Mouse (Mus musculus) kidney, embryonic 16.5 days (tissue): ENCODE measurements around the gene Otub2. TPM values are rescaled to one million over a fixed set of nuclear protein-coding genes. Genes with fewer than 3 reads are reported as not detected.

ENCODE experiments used
- ATAC-seq: fragments of 200-750 bp; cut with Nextera tagmentation; 2 replicates; pipeline ENCODE4 v1.8.0; 2017; ENCODE audit warnings: moderate TSS enrichment; ENCODE audit not compliant: low FRiP score, low TSS enrichment
- H3K27ac ChIP-seq: fragments of 300-500 bp; sonication (generic); 2 replicates; pipeline ENCODE4 v1.5.1; 2014; ENCODE audit warnings: low read length
- H3K27me3 ChIP-seq: fragments of 300-500 bp; sonication (generic); 2 replicates; pipeline ENCODE4 v1.6.1; 2014; ENCODE audit warnings: low read length, control low read depth, mixed read lengths; ENCODE audit not compliant: insufficient read depth
- H3K36me3 ChIP-seq: fragments of 300-500 bp; sonication (generic); 2 replicates; pipeline ENCODE4 v1.6.1; 2014; ENCODE audit warnings: low read length, control low read depth, mixed read lengths; ENCODE audit not compliant: insufficient read depth
- H3K4me1 ChIP-seq: fragments of 300-500 bp; sonication (generic); 2 replicates; pipeline ENCODE4 v1.6.1; 2014; ENCODE audit warnings: low read length, control low read depth, mixed read lengths; ENCODE audit not compliant: insufficient read depth
- H3K4me2 ChIP-seq: fragments of 300-500 bp; sonication (generic); replicated peaks from 2 replicates; pipeline ENCODE4 v1.6.1; 2014; ENCODE audit warnings: low read depth, low read length
- H3K4me3 ChIP-seq: fragments of 300-500 bp; sonication (generic); 2 replicates; pipeline ENCODE4 v1.5.1; 2014; ENCODE audit warnings: mild to moderate bottlenecking, low read length
- H3K9ac ChIP-seq: fragments of 300-500 bp; sonication (generic); replicated peaks from 2 replicates; pipeline ENCODE4 v1.6.1; 2014; ENCODE audit warnings: low read length
- H3K9me3 ChIP-seq: fragments of 300-500 bp; sonication (generic); 2 replicates; pipeline ENCODE4 v1.6.1; 2016; ENCODE audit warnings: low read length, control low read depth
- whole genome bisulfite sequencing: fragments of 180-500 bp; shearing (Covaris S2); extraction: QIAGEN DNeasy Blood & Tissue Kit; methylation state at CpG from one replicate; pipeline ENCODE4 v1.1.7; 2014; 5-methylcytosine and 5-hydroxymethylcytosine counted together
- polyA plus RNA-seq: library from polyadenylated mRNA; unstranded; fragments of >200 nt; fragmentation: Nextera tagmentation; extraction: Ambion mirVana; gene quantifications from 2 replicates; pipeline ENCODE4 v1.2.1, GENCODE M21; 2015

The Otub2 gene
- 7.7 and 8.1 TPM in 2 replicates for polyA plus RNA-seq

GRCm38 (mm10) chr12:103388505-103389347, at the start of gene Otub2:
Gene Otub2, plus strand, starts transcription at chr12:103388682.
- peak within 1 kb of the TSS; percentile 72 for H3K4me3 ChIP-seq
- no peaks in the 10 kb centered on the region for H3K9me3 ChIP-seq
- peak within 1 kb of the TSS; percentile 86 for H3K4me2 ChIP-seq
- H3K27me3 ChIP-seq: no peaks in the 10 kb centered on the region
- H3K36me3 ChIP-seq: no peaks in the 10 kb centered on the region
- H3K9ac ChIP-seq: peak within 1 kb of the TSS; percentile 85
- H3K4me1 ChIP-seq: peaks cover 5% of the 10 kb centered on the region
- peak; percentile 99 for ATAC-seq
- no peak within 1 kb of the TSS for H3K27ac ChIP-seq
- WGBS: under 1% methylated on average over 53 of the region's 58 CpGs

DNA sequence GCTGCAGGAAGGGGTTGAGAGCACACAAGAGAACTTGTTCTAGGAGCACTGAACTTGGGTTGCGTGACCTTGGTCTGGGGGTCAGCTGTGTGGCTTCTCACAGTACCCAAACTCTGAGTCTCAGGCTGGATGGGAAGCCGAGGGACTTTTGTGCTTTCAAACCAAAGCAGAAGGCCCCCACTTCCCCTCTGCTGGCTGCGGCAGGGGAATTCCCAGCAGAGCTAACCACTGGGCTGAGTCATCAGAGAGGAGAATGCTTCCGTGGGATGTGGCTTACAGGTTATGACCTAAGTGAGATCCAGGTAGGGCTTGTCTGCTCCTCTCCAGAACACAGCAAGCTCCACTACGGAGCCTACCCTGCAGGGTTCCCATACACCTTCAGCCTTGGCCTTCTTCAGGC, 47.3 kb upstream of the Otub2 start:
- ATAC-seq: no peak
- H3K27me3 ChIP-seq: no peaks in the 10 kb centered on the region
- no peak overlapping the region for H3K4me2 ChIP-seq
- H3K36me3 ChIP-seq: no peaks in the 10 kb centered on the region
- H3K9me3 ChIP-seq: no peaks in the 10 kb centered on the region
- no peak overlapping the region for H3K9ac ChIP-seq
- H3K4me3 ChIP-seq: no peak overlapping the region
- 0 out of 2 replicates have a peak, but pooled peaks cover 4% of the 10 kb centered on the region for H3K4me1 ChIP-seq
- no peak overlapping the region for H3K27ac ChIP-seq
- WGBS: 73% methylated on average over 5 of the region's 5 CpGs

- Histone ChIP-seq H3K9ac (no peak overlapping the region), H3K4me2 (no peak overlapping the region), H3K27me3 (no peaks in the 10 kb centered on the region), H3K27ac (no peak overlapping the region), H3K36me3 (no peaks in the 10 kb centered on the region), H3K4me3 (no peak overlapping the region), H3K4me1 (peaks cover 8% of the 10 kb centered on the region), H3K9me3 (no peaks in the 10 kb centered on the region)
- no peak for ATAC-seq
- WGBS: 54% methylated on average over 8 of the region's 8 CpGs
These were observed 45.0 kb upstream of the Otub2 start for GRCm38 (mm10) chr12:103343456-103343855.

DNA sequence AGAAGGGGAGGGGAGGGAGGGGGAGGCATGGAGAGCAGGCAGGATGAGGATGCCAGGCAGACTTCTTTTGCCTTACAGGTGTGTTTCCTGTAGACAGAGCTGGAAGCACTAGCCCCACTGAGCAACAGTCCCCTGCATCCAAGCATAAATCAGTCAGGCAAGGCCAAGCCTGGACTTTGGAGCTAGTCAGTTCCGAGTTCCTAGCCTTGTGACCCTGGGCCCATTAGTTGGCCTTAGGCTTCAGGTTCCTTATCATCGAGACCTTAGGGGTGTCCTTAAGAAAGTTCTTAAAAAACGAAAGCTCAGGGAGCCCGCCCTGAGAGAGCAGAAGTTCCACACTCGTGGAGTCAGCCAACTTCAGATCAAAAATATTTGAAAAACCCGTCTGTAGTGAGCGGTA, 43.5 kb upstream of the Otub2 start:
- 79% methylated on average over 7 of the region's 7 CpGs for WGBS
- no peaks in the 10 kb centered on the region for H3K36me3 ChIP-seq
- H3K27me3 ChIP-seq: no peaks in the 10 kb centered on the region
- H3K4me1 ChIP-seq: peaks cover 8% of the 10 kb centered on the region
- H3K9me3 ChIP-seq: no peaks in the 10 kb centered on the region
- no peak overlapping the region for H3K9ac ChIP-seq
- no peak for ATAC-seq
- H3K4me3 ChIP-seq: no peak overlapping the region
- H3K4me2 ChIP-seq: no peak overlapping the region
- H3K27ac ChIP-seq: no peak overlapping the region

- no peak overlapping the region for H3K9ac ChIP-seq
- no peak overlapping the region for H3K4me3 ChIP-seq
- no peak overlapping the region for H3K27ac ChIP-seq
- WGBS: 68% methylated on average over 8 of the region's 8 CpGs
- 0 out of 2 replicates have a peak, but pooled peaks cover 2% of the 10 kb centered on the region for H3K9me3 ChIP-seq
- no peaks in the 10 kb centered on the region for H3K36me3 ChIP-seq
- ATAC-seq: no peak
- peaks cover 8% of the 10 kb centered on the region for H3K4me1 ChIP-seq
- H3K27me3 ChIP-seq: no peaks in the 10 kb centered on the region
- no peak overlapping the region for H3K4me2 ChIP-seq
These were observed 41.5 kb upstream of the Otub2 start for GRCm38 (mm10) chr12:103346945-103347344.

DNA sequence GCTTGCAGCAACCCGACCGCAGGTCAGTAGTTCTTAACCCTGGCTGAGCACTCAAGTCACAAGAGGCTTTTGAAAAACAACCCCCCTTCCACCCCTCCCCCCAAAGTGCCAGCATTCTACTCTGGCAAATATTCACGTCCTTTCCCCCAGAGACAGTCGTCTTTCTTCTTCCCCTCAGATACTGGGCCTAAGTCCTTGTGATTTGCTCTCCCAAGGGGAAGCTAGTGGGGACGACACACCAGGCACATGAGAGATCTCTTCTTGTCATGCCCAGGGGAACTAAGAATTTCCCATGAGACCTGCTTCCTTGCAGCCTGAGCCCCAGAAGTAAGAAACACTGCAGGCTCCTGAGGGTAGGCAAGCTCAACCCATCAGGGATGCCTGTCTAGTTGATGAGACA, 41.1 kb upstream of the Otub2 start:
- Histone ChIP-seq H3K4me3 (no peak overlapping the region), H3K4me2 (no peak overlapping the region), H3K9ac (no peak overlapping the region), H3K36me3 (no peaks in the 10 kb centered on the region), H3K4me1 (peaks cover 8% of the 10 kb centered on the region), H3K27ac (no peak overlapping the region), H3K9me3 (0 out of 2 replicates have a peak, but pooled peaks cover 2% of the 10 kb centered on the region), H3K27me3 (no peaks in the 10 kb centered on the region)
- ATAC-seq: no peak
- 28% methylated on average over 5 of the region's 5 CpGs for WGBS

GRCm38 (mm10) chr12:103348506-103348905, 40.0 kb upstream of the Otub2 start:
- Histone ChIP-seq H3K36me3 (no peaks in the 10 kb centered on the region), H3K4me2 (no peak overlapping the region), H3K27me3 (no peaks in the 10 kb centered on the region), H3K27ac (no peak overlapping the region), H3K4me1 (peaks cover 8% of the 10 kb centered on the region), H3K9ac (no peak overlapping the region), H3K9me3 (0 out of 2 replicates have a peak, but pooled peaks cover 2% of the 10 kb centered on the region), H3K4me3 (no peak overlapping the region)
- peak; percentile 39; the same call in 1 of the 2 replicates for ATAC-seq
- WGBS: 5% methylated on average over 3 of the region's 3 CpGs

- 88% methylated on average over 6 of the region's 6 CpGs for WGBS
- no peak overlapping the region for H3K4me2 ChIP-seq
- H3K4me3 ChIP-seq: no peak overlapping the region
- 0 out of 2 replicates have a peak, but pooled peaks cover 2% of the 10 kb centered on the region for H3K9me3 ChIP-seq
- H3K36me3 ChIP-seq: no peaks in the 10 kb centered on the region
- no peak overlapping the region for H3K9ac ChIP-seq
- no peak for ATAC-seq
- no peaks in the 10 kb centered on the region for H3K4me1 ChIP-seq
- no peaks in the 10 kb centered on the region for H3K27me3 ChIP-seq
- no peak overlapping the region for H3K27ac ChIP-seq
These were observed 35.7 kb upstream of the Otub2 start for GRCm38 (mm10) chr12:103352735-103353134.

DNA sequence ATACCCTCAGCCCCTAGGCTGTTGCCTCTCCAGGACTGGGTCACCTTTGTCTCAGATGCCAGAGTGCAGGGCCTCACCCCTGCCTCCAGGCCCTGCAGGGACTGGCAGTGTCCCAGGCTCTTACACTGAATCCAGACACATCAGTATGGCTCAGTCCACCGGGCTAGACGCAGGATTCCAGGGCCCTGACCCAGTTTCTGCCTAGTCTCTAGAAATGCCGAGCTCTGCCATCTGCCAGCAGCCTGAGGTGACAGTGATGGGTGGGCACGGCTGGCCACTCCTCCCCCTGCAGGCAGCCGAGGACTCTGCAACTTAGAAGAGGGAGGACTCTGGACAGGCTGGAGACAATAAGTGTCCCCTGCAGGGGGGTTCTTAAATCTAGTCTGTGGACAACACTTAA, 34.9 kb upstream of the Otub2 start:
- WGBS: 24% methylated on average over 5 of the region's 5 CpGs
- H3K27ac ChIP-seq: no peak overlapping the region
- H3K36me3 ChIP-seq: no peaks in the 10 kb centered on the region
- no peaks in the 10 kb centered on the region for H3K27me3 ChIP-seq
- 0 out of 2 replicates have a peak, but pooled peaks cover 2% of the 10 kb centered on the region for H3K9me3 ChIP-seq
- no peak overlapping the region for H3K4me3 ChIP-seq
- H3K9ac ChIP-seq: no peak overlapping the region
- ATAC-seq: peak; percentile 33
- H3K4me1 ChIP-seq: no peaks in the 10 kb centered on the region
- no peak overlapping the region for H3K4me2 ChIP-seq

- Histone ChIP-seq H3K27ac (no peak within 1 kb of the TSS), H3K4me2 (no peak within 1 kb of the TSS), H3K9ac (no peak within 1 kb of the TSS), H3K9me3 (0 out of 2 replicates have a peak, but pooled peaks cover 2% of the 10 kb centered on the region), H3K27me3 (no peaks in the 10 kb centered on the region), H3K36me3 (no peaks in the 10 kb centered on the region), H3K4me3 (no peak within 1 kb of the TSS), H3K4me1 (no peaks in the 10 kb centered on the region)
- ATAC-seq: no peak
- 42% methylated on average over 14 of the region's 14 CpGs for WGBS
These were observed 32.6 kb upstream of the Otub2 start, which contains the start of gene Asb2 for GRCm38 (mm10) chr12:103355746-103356414. Gene Asb2, minus strand, starts transcription at chr12:103356001.
